Mouse (Mus musculus): ENCODE measurements around the gene Aff1. TPM values are rescaled to one million over a fixed set of nuclear protein-coding genes. Genes with fewer than 3 reads are reported as not detected.

Gene Aff1
- total and polyA plus RNA-seq, 2 experiments from 2014 or later: 2.6 to 4.0 TPM

DNA sequence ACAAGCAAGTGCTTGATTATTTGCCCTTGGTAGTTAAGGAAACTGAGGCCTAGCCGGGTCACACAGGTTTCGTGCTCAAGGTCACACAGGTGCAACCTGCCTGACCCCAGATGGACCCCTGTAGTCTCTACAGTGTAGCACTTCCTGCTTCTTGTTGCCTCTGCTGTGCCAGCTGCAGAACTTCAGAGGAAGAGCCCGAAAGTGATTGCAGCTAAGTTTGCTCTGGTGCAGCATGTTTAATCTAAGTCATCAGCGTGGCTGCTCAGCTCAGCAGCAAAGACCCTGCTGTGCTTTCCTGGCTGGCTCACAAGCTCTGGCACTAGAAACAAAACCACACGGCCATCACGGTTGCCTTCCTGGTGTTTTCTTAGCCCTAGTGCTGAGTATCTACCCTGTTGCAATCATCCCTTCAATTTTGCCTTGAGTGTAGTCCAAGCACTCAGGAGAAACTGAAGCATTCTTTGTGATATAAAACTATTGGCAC lies 64.1 kb downstream of the Aff1 start:
- H3K27ac ChIP-seq: no peak overlapping the region
- H3K27me3 ChIP-seq (ENCODE audit: insufficient read depth, low read length): no peaks in the 10 kb centered on the region
- H3K36me3 ChIP-seq (ENCODE audit: insufficient read depth, low read length): no peaks in the 10 kb centered on the region
- 46% methylated on average over 6 of the region's 6 CpGs for WGBS
- DNase-seq (ENCODE audit: low spot score) (no peak), ATAC-seq (no peak)
- no peak overlapping the region for H3K9ac ChIP-seq (replicated peaks; ENCODE audit: low read length)
- 0 out of 2 replicates have a peak overlapping the region, but pooled peaks have one; percentile 11 for H3K4me2 ChIP-seq (ENCODE audit: low read depth, low read length)
- H3K4me1 ChIP-seq (ENCODE audit: insufficient read depth, low read length): peaks cover 10% of the 10 kb centered on the region; the same call in 1 of the 2 replicates
- no peaks in the 10 kb centered on the region for H3K9me3 ChIP-seq (ENCODE audit: low read length)
- no peak overlapping the region for H3K4me3 ChIP-seq (ENCODE audit: low read length)
- TF ChIP-seq CTCF (IDR thresholded peaks at IDR 0.05; ENCODE audit: low read depth): no peak

DNA sequence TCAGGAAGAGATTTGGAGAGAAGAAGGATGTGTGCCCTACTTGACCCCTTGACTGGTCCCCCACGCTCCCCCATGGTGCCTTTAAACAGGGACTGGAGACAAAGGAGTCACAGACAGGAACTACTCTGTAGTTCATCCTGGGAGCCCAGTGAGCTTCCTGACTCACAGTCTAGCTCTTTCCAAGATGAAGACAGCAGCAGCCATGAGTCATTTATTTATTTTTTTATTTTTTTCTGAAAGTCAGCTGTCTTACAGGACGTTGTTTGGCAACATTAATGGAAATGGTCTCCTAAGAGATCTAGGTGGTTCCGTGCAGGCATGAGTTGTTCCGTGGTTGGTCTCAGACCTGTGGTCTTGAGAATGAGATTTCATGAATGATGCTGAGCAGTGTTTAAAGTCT lies 66.3 kb downstream of the Aff1 start:
- WGBS: 52% methylated on average over 4 of the region's 4 CpGs
- Histone ChIP-seq H3K9me3 (ENCODE audit: low read length) (no peaks in the 10 kb centered on the region), H3K4me2 (ENCODE audit: low read depth, low read length) (no peak overlapping the region), H3K27me3 (ENCODE audit: insufficient read depth, low read length) (no peaks in the 10 kb centered on the region), H3K4me1 (ENCODE audit: insufficient read depth, low read length) (peaks cover 10% of the 10 kb centered on the region; the same call in 1 of the 2 replicates), H3K27ac (no peak overlapping the region), H3K36me3 (ENCODE audit: insufficient read depth, low read length) (no peaks in the 10 kb centered on the region), H3K9ac (replicated peaks; ENCODE audit: low read length) (no peak overlapping the region), H3K4me3 (ENCODE audit: low read length) (no peak overlapping the region)
- no peak for ATAC-seq
- DNase-seq (ENCODE audit: low spot score): no peak
- no peak for TF ChIP-seq CTCF (IDR thresholded peaks at IDR 0.05; ENCODE audit: low read depth)

DNA sequence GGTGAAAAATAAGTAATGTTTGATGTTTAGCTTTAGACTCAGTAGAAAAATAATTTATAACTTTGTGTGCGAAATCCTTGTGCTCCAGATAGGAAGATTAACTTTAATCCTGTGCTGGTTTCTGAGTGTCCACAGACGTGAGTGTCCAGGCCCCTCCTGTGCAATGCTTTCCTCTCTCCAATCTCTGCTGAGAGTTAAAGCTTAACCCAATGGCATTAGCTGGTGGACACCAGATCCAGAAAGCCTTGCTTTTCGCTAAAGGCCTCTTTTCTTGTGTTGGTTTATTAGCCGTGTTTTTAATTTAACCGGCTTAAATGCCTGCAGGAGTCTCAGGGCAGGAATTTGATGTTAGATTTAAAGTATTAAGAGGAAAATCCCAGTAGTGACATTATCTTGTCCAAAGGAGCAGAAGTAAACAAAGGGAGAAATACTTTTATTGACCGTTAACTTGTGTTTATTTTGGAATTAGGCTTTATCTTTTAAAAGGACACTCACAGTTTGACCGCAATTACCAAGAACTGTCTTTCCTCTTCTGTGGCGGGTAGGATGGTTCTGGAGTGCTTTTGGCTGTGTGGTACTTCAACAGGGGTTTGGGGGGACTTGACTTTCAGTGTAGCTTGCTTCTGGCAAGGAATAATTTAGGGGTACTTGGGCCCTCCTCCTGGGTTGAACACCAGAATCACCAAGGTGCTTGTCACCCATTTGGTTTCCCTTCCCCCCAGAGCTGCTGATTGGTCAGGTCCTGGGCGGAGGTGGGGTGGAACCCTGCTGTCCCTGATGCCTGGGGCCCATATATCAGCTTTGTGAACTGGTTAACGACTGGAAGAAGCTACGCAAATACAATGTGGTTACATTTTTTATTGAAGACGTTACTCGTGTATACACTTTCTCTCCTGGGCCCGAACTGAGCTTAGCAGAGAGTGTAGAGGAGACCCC lies 67.6 kb downstream of the Aff1 start:
- H3K27me3 ChIP-seq (ENCODE audit: insufficient read depth, low read length): no peaks in the 10 kb centered on the region
- peak overlapping the region; percentile 18 for H3K4me3 ChIP-seq (ENCODE audit: low read length)
- peaks cover 10% of the 10 kb centered on the region; the same call in 1 of the 2 replicates for H3K4me1 ChIP-seq (ENCODE audit: insufficient read depth, low read length)
- ATAC-seq (0 out of 2 replicates have a peak, but pooled peaks have one; percentile 7), DNase-seq (ENCODE audit: low spot score) (no peak)
- no peak for TF ChIP-seq CTCF (IDR thresholded peaks at IDR 0.05; ENCODE audit: low read depth)
- H3K27ac ChIP-seq: peak overlapping the region; percentile 54; the same call in 1 of the 2 replicates
- H3K36me3 ChIP-seq (ENCODE audit: insufficient read depth, low read length): no peaks in the 10 kb centered on the region
- 56% methylated on average over 14 of the region's 14 CpGs for WGBS
- H3K4me2 ChIP-seq (ENCODE audit: low read depth, low read length): peak overlapping the region; percentile 55
- no peaks in the 10 kb centered on the region for H3K9me3 ChIP-seq (ENCODE audit: low read length)
- H3K9ac ChIP-seq (replicated peaks; ENCODE audit: low read length): peak overlapping the region; percentile 30

DNA sequence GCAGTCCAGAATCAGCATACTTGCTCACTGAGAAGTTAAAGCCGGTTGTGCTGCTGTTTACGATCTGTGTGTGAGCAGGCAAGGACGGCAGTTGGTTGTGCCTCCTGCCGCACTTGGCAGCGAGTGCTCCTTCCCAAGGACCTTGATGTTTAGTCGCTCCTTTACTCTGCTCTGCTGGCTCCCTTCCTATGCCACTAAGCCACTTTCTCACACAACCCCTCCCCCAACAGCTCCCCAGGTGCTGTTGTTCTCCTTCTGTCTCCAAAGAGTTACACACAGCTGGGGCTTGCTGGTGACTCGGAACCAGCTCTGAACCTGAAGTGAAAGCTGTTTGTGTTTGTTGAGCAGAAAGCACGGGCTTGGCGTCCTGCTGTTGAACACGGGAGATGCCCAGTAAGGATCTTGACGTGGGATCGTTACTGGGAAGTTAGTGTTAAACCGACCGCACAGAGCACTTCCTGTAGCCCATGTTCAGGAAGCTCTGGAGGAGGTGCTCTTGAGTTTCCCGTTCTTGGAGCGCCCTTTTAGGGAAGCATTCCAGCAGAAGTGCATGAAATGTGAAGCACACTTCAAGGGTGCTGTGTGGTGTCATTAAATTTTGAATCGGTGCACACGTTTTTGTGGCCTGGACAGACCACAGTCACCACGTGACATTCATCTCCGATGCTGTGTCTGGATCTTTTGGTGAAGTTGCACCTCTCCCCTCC lies 68.4 kb downstream of the Aff1 start:
- H3K9ac ChIP-seq (replicated peaks; ENCODE audit: low read length): peak overlapping the region; percentile 30

DNA sequence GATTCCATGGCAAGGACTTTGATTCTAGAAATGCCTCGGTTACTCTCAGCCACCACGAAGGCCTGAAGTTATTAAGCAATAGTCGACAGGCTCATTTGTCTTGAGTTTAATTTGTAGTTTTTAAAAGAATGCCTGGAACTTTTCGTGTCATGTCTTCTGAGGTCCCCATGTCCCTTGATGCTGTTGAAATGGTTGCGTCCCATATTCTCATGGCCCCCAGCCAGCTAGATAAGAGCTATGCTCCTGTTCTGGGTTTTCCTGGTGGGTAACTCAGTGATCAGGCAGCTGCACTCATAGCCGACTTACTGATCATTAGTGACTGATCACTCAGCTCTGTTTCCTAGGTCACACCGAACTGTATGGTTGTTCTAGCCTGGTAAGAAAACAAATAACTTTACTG lies 69.6 kb downstream of the Aff1 start:
- no peak overlapping the region for H3K27ac ChIP-seq
- H3K36me3 ChIP-seq (ENCODE audit: insufficient read depth, low read length): no peaks in the 10 kb centered on the region
- H3K4me1 ChIP-seq (ENCODE audit: insufficient read depth, low read length): peaks cover 10% of the 10 kb centered on the region; the same call in 1 of the 2 replicates
- H3K27me3 ChIP-seq (ENCODE audit: insufficient read depth, low read length): no peaks in the 10 kb centered on the region
- ATAC-seq (no peak), DNase-seq (ENCODE audit: low spot score) (no peak)
- WGBS: 84% methylated on average over 7 of the region's 7 CpGs
- no peak overlapping the region for H3K9ac ChIP-seq (replicated peaks; ENCODE audit: low read length)
- H3K4me3 ChIP-seq (ENCODE audit: low read length): no peak overlapping the region
- H3K4me2 ChIP-seq (ENCODE audit: low read depth, low read length): no peak overlapping the region
- no peak for TF ChIP-seq CTCF (IDR thresholded peaks at IDR 0.05; ENCODE audit: low read depth)
- H3K9me3 ChIP-seq (ENCODE audit: low read length): no peaks in the 10 kb centered on the region

More for the DNA sequence above, 68.4 kb downstream of the Aff1 start:
- Histone ChIP-seq H3K27ac (peak overlapping the region; percentile 54; the same call in 1 of the 2 replicates), H3K4me2 (ENCODE audit: low read depth, low read length) (peak overlapping the region; percentile 55), H3K36me3 (ENCODE audit: insufficient read depth, low read length) (no peaks in the 10 kb centered on the region), H3K9me3 (ENCODE audit: low read length) (no peaks in the 10 kb centered on the region), H3K4me3 (ENCODE audit: low read length) (peak overlapping the region; percentile 18), H3K27me3 (ENCODE audit: insufficient read depth, low read length) (no peaks in the 10 kb centered on the region), H3K4me1 (ENCODE audit: insufficient read depth, low read length) (peaks cover 10% of the 10 kb centered on the region; the same call in 1 of the 2 replicates)
- ATAC-seq: 0 out of 2 replicates have a peak, but pooled peaks have one; percentile 58
- 4% methylated on average over 20 of the region's 20 CpGs for WGBS
- no peak for TF ChIP-seq CTCF (IDR thresholded peaks at IDR 0.05; ENCODE audit: low read depth)
- DNase-seq (ENCODE audit: low spot score): peak; percentile 53

DNA sequence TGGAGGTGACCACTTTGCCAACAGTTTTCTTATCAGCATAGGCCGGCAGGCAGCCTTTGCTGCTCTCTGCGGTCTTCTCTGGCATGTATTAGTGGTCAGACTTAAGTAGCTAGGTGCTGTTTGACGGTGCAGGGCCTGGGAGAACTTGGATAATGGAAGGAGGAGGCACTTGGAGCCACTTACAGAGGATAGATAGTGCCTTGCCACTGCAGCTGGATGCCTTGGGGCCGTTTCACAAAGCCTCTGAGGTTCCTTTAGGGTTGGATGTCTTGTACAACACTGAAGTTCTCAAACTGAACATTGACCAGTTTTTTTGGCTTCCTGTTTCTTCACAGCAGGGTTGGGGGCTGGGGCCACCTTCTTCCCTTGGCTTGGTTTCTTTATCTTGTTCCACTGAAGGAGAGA lies 70.7 kb downstream of the Aff1 start:
- Histone ChIP-seq H3K27ac (no peak overlapping the region), H3K36me3 (ENCODE audit: insufficient read depth, low read length) (no peaks in the 10 kb centered on the region), H3K4me2 (ENCODE audit: low read depth, low read length) (no peak overlapping the region), H3K4me1 (ENCODE audit: insufficient read depth, low read length) (peaks cover 10% of the 10 kb centered on the region; the same call in 1 of the 2 replicates), H3K9me3 (ENCODE audit: low read length) (no peaks in the 10 kb centered on the region), H3K9ac (replicated peaks; ENCODE audit: low read length) (no peak overlapping the region), H3K27me3 (ENCODE audit: insufficient read depth, low read length) (no peaks in the 10 kb centered on the region), H3K4me3 (ENCODE audit: low read length) (no peak overlapping the region)
- TF ChIP-seq CTCF (IDR thresholded peaks at IDR 0.05; ENCODE audit: low read depth): no peak
- ATAC-seq (no peak), DNase-seq (ENCODE audit: low spot score) (no peak)
- 94% methylated on average over 4 of the region's 4 CpGs for WGBS
